Mouse (Mus musculus): ENCODE data around the gene Slc17a2.

- TF ChIP-seq CTCF (IDR thresholded peaks at IDR 0.05): no peak
- TF ChIP-seq EP300 (IDR thresholded peaks at IDR 0.05): no peak
Observed at GRCm38 (mm10) chr13:23864711-23865110, 57.9 kb downstream of the Slc17a2 start.
